Mouse (Mus musculus) liver, embryonic 12.5 days (tissue): ENCODE data around the gene Smox. TPM values are rescaled to one million over a fixed set of nuclear protein-coding genes. Genes with fewer than 3 reads are reported as not detected.
"Not testable (repeated sequence)": the region's sequence is repeated elsewhere in the genome, so short reads cannot be mapped to it uniquely, and the experiment has no call there.

ENCODE experiments used
- ATAC-seq: fragments of 200-750 bp; cut with Nextera tagmentation; 2 replicates; pipeline ENCODE4 v1.8.0; 2017; ENCODE audit warnings: moderate number of reproducible peaks, mild to moderate bottlenecking, moderate library complexity
- H3K27ac ChIP-seq: fragments of 300-500 bp; sonication (generic); 2 replicates; pipeline ENCODE4 v1.5.1; 2016; ENCODE audit warnings: mild to moderate bottlenecking
- H3K27me3 ChIP-seq: fragments of 300-500 bp; sonication (generic); replicated peaks from 2 replicates; pipeline ENCODE4 v1.6.1; 2016; ENCODE audit warnings: mild to moderate bottlenecking, moderate library complexity
- H3K36me3 ChIP-seq: fragments of 300-500 bp; sonication (generic); 2 replicates; pipeline ENCODE4 v1.6.1; 2016; ENCODE audit warnings: mild to moderate bottlenecking, moderate library complexity
- H3K4me1 ChIP-seq: fragments of 300-500 bp; sonication (generic); 2 replicates; pipeline ENCODE4 v1.6.1; 2016
- H3K4me2 ChIP-seq: fragments of 300-500 bp; sonication (generic); 2 replicates; pipeline ENCODE4 v1.6.1; 2016; ENCODE audit warnings: mild to moderate bottlenecking, moderate library complexity
- H3K4me3 ChIP-seq: fragments of 300-500 bp; sonication (generic); 2 replicates; pipeline ENCODE4 v1.5.1; 2016; ENCODE audit warnings: mild to moderate bottlenecking, moderate library complexity
- H3K9ac ChIP-seq: fragments of 300-500 bp; sonication (generic); 2 replicates; pipeline ENCODE4 v1.6.1; 2016; ENCODE audit warnings: mild to moderate bottlenecking, moderate library complexity
- H3K9me3 ChIP-seq: fragments of 300-500 bp; sonication (generic); replicated peaks from 2 replicates; pipeline ENCODE4 v1.6.1; 2016; ENCODE audit warnings: mild to moderate bottlenecking, moderate library complexity
- WGBS: fragments of 180-500 bp; shearing (Covaris S2); methylation state at CpG from one replicate; pipeline ENCODE4 v1.1.7; 2016; ENCODE audit not compliant: insufficient replicate concordance; 5-methylcytosine and 5-hydroxymethylcytosine counted together
- polyA plus RNA-seq: library from polyadenylated mRNA; unstranded; fragments of >200 nt; fragmentation: Nextera tagmentation; extraction: Ambion mirVana; gene quantifications from 2 replicates; pipeline ENCODE4 v1.2.1, GENCODE M21; 2016

Gene Smox
- polyA plus RNA-seq, 1 experiment from 2014 or later, result 105 TPM

DNA sequence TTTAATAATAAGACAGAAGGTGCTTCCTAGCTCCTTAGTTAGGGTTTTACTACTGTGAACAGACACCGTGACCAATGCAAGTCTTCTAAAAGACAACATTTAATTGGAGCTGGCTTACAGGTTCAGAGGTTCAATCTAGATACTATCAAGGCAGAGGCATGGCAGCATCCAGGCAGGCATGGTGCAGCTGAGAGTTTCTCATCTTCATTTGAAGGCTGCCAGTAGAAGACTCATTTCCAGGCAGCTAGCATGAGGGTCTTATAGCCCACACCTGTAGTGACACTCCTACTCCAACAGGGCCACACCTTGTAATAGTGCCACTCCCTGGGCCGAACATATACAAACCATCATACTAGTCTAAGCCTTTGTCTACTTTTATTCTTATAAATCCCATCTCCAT lies 27.1 kb upstream of the Smox start:
- Histone ChIP-seq H3K9ac (no peak overlapping the region), H3K4me3 (no peak overlapping the region), H3K36me3 (no peaks in the 10 kb centered on the region), H3K27ac (no peak overlapping the region), H3K9me3 (no peaks in the 10 kb centered on the region), H3K4me2 (no peak overlapping the region), H3K4me1 (no peaks in the 10 kb centered on the region), H3K27me3 (no peaks in the 10 kb centered on the region)
- no peak for ATAC-seq
- WGBS, result 68% methylated on average over 2 of the region's 2 CpGs

DNA sequence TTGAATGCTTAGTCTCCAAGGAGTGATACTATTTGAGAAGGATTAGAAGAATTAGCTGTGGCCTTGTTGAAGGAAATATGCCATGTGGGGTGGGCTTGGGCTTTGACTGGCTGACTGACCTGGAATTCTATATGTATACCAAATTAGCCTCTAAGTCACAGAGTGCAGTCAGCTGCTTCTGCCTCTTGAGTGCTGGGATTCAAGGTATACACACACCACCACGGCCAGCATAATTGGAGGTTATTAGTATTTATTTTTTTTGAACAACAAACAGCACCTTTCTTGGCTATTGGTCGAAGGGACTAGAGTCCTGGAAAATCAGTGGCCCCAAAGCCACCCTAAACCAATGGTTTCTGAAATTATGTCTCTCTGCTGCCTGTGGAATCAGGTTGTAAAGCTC lies 24.6 kb upstream of the Smox start:
- no peak overlapping the region for H3K4me3 ChIP-seq
- H3K9me3 ChIP-seq, result no peaks in the 10 kb centered on the region
- H3K4me2 ChIP-seq, result no peak overlapping the region
- 52% methylated on average over 2 of the region's 2 CpGs for WGBS
- H3K36me3 ChIP-seq, result no peaks in the 10 kb centered on the region
- H3K27me3 ChIP-seq, result no peaks in the 10 kb centered on the region
- no peak overlapping the region for H3K27ac ChIP-seq
- no peak for ATAC-seq
- H3K9ac ChIP-seq, result no peak overlapping the region
- H3K4me1 ChIP-seq, result no peaks in the 10 kb centered on the region

DNA sequence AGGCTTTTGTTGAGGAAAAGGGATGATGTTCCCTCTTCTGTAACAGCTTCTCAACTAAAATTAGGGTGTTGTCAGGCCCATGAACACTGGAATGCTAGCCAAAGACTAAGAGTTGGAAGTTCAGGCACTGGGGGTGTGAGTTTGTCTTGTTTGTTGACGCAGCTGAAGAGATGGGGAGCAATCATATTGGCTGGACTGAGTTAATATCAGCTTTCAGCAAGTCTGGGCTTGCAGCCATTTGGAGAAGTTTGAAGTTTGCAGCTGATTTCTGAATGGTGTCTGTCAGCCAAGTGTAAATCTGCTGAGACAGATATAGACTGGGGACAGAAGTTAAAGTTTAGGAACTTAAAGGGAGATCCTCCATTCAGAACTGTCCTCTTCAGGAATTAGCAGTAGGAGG lies 21.4 kb upstream of the Smox start:
- H3K27me3 ChIP-seq, result no peaks in the 10 kb centered on the region; the same call in 1 of the 2 replicates
- WGBS, result 43% methylated on average over 1 of the region's 1 CpGs
- no peak overlapping the region for H3K4me3 ChIP-seq
- no peaks in the 10 kb centered on the region for H3K36me3 ChIP-seq
- no peak overlapping the region for H3K4me2 ChIP-seq
- H3K9me3 ChIP-seq, result no peaks in the 10 kb centered on the region
- no peak overlapping the region for H3K27ac ChIP-seq
- H3K4me1 ChIP-seq, result no peaks in the 10 kb centered on the region
- no peak for ATAC-seq
- H3K9ac ChIP-seq, result no peak overlapping the region

DNA sequence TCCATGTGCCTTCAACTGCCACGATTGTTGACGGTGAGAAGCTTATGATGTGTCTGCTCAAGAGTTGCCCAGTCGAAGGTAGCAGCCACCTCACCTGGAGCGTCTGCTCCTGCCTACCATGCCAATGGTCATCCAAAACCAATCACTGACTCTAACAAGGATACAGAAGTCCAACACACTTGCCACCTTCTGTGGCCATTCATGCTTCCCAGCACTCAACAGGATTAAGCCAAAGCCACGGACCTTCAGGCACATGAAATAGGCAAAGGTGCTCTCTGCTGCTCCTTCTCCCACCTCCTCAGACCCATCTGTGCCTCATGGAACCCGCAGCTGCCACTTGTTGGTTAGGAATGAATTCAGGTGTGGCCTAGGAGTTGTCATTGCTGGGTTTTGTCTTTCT lies 17.5 kb upstream of the Smox start:
- ATAC-seq, result no peak
- no peak overlapping the region for H3K4me3 ChIP-seq
- no peak overlapping the region for H3K4me2 ChIP-seq
- WGBS, result 70% methylated on average over 6 of the region's 6 CpGs
- H3K36me3 ChIP-seq, result no peaks in the 10 kb centered on the region
- no peak overlapping the region for H3K27ac ChIP-seq
- peaks cover 16% of the 10 kb centered on the region for H3K27me3 ChIP-seq
- H3K9me3 ChIP-seq, result no peaks in the 10 kb centered on the region
- H3K4me1 ChIP-seq, result no peaks in the 10 kb centered on the region
- no peak overlapping the region for H3K9ac ChIP-seq

DNA sequence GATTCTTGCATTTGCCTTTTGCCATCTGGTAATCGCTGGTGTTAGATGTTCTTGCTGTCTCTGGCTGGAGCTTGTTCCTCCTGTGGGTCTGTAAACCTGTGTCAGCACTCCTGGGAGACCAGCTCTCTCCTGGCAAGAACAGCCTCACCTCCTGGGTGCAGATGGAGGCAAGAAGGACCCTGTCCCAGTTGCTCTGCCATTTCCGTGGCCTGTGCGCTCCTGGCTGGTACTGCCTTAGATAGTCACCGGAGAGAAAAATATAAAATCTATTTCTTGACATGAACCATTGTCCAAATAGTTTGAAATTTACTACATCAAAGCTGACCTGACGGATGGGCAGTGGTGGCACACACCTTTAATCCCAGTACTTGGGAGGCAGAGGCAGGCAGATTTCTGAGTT lies 14.2 kb upstream of the Smox start:
- peaks cover 23% of the 10 kb centered on the region for H3K27me3 ChIP-seq
- H3K9me3 ChIP-seq, H3K4me2 ChIP-seq, H3K4me3 ChIP-seq, H3K9ac ChIP-seq, ATAC-seq, H3K27ac ChIP-seq, H3K36me3 ChIP-seq, H3K4me1 ChIP-seq: not testable (repeated sequence)
- 73% methylated on average over 5 of the region's 5 CpGs for WGBS

DNA sequence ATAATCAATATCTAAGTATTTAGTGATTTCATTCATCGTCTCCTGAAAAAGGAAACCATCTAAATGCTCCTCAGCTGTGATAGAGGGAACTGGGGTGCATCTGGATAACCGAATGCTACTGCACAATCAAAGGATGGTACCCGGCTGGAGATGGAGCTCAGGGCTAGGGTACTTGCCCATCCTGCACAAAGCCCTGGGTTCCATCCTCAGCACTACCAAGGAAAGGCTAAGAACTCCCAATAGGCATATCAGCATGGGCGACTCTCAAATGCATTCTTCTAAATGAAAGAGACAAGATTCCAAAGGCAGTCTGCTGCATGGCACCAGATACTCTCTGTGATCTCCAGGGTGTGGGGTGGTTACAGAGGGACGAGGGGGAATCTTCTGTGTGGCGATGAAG lies 13.4 kb upstream of the Smox start:
- H3K9ac ChIP-seq, result no peak overlapping the region
- H3K4me3 ChIP-seq, result no peak overlapping the region
- H3K9me3 ChIP-seq, result no peaks in the 10 kb centered on the region
- ATAC-seq, result no peak
- no peaks in the 10 kb centered on the region for H3K4me1 ChIP-seq
- H3K36me3 ChIP-seq, result no peaks in the 10 kb centered on the region
- no peak overlapping the region for H3K27ac ChIP-seq
- H3K27me3 ChIP-seq, result peaks cover 26% of the 10 kb centered on the region
- 71% methylated on average over 6 of the region's 6 CpGs for WGBS
- no peak overlapping the region for H3K4me2 ChIP-seq

DNA sequence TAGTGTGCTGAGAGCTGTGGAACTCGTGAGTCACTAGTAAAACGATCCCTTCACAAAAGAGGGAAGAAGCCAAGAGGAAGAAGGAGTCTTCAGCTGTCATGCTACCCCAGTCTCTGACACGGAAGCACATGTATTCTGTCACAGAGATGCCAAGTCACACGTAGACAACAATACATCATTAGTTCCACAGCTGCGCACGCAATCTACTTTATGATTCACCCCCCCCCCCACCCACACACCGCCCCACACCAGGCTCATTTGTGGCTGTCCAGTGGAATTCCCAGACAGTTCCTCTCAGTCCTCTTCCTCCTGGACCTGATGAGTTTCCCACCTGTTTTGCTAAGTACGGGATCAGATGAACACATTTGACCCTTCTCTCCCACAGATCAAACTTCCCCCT lies 12.9 kb upstream of the Smox start:
- Histone ChIP-seq H3K4me2 (no peak overlapping the region), H3K4me3 (no peak overlapping the region), H3K27ac (no peak overlapping the region), H3K36me3 (no peaks in the 10 kb centered on the region), H3K4me1 (no peaks in the 10 kb centered on the region), H3K9ac (no peak overlapping the region), H3K9me3 (no peaks in the 10 kb centered on the region), H3K27me3 (peaks cover 26% of the 10 kb centered on the region)
- WGBS, result 73% methylated on average over 8 of the region's 8 CpGs
- no peak for ATAC-seq

DNA sequence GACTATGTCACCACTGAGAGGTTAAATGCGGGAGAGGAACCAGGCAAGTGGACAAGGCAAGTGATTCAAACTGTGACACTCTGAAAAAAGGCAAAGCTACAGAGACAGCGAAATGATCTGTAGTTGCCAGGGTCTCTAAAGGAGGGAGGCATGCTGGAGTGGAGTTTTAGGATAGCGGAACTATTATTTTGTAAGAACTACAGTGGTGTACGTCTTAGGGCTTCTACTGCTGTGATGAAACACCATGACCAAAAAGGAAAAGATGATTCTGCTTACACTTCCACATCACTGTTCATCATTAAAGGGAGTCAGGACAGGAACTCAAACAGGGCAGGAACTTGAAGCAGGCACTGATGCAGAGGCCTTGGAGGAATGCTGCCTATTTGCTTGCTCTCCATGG lies 12.4 kb upstream of the Smox start:
- H3K4me3 ChIP-seq, result no peak overlapping the region
- no peak overlapping the region for H3K9ac ChIP-seq
- no peaks in the 10 kb centered on the region for H3K4me1 ChIP-seq
- H3K27me3 ChIP-seq, result peaks cover 26% of the 10 kb centered on the region
- no peaks in the 10 kb centered on the region for H3K9me3 ChIP-seq
- H3K4me2 ChIP-seq, result no peak overlapping the region
- 77% methylated on average over 4 of the region's 4 CpGs for WGBS
- H3K36me3 ChIP-seq, result no peaks in the 10 kb centered on the region
- no peak overlapping the region for H3K27ac ChIP-seq
- ATAC-seq, result no peak

DNA sequence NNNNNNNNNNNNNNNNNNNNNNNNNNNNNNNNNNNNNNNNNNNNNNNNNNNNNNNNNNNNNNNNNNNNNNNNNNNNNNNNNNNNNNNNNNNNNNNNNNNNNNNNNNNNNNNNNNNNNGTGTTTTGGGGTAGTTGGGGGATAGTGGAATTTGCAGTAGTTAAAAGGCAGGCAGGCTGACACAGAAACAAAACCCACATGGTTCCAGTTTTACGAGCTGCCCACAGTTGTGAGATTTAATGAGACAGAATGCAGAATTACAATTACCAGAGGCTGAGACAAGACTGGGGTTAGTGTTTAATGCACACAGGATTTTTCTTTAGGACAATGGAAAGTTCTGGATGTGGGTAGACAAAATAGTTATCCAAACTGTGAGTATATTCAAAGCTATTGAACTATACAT lies 9.6 kb upstream of the Smox start:
- H3K4me1 ChIP-seq, result no peaks in the 10 kb centered on the region
- no peak for ATAC-seq
- no peak overlapping the region for H3K4me2 ChIP-seq
- H3K4me3 ChIP-seq, result no peak overlapping the region
- H3K27me3 ChIP-seq, result peaks cover 36% of the 10 kb centered on the region
- 56% methylated on average over 1 of the region's 1 CpGs for WGBS
- no peak overlapping the region for H3K9ac ChIP-seq
- H3K36me3 ChIP-seq, result no peaks in the 10 kb centered on the region
- H3K27ac ChIP-seq, result no peak overlapping the region
- no peaks in the 10 kb centered on the region for H3K9me3 ChIP-seq

DNA sequence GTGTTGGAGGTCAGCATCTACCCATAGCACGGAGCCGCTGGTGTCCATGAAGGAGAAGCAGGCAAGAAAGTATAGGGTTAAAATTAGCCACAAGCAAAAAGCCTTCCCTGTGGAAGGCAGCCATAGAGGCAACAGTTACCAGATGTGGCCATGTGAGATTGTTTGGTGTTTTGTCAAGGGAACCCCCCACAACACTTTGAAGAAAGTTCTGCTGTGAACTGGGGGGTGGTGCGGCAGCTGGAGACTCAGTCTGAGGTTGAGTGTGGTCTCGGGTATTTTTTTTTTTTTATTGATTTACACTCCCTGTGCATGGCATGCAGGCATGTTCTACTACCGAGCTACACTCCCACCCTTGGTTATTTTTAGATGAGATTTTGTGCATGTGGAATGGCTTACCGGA lies 8.8 kb upstream of the Smox start:
- Histone ChIP-seq H3K9ac (no peak overlapping the region), H3K36me3 (no peaks in the 10 kb centered on the region), H3K4me3 (no peak overlapping the region), H3K27ac (no peak overlapping the region), H3K4me2 (no peak overlapping the region), H3K27me3 (peaks cover 31% of the 10 kb centered on the region), H3K4me1 (no peaks in the 10 kb centered on the region), H3K9me3 (no peaks in the 10 kb centered on the region)
- 76% methylated on average over 6 of the region's 6 CpGs for WGBS
- no peak for ATAC-seq

DNA sequence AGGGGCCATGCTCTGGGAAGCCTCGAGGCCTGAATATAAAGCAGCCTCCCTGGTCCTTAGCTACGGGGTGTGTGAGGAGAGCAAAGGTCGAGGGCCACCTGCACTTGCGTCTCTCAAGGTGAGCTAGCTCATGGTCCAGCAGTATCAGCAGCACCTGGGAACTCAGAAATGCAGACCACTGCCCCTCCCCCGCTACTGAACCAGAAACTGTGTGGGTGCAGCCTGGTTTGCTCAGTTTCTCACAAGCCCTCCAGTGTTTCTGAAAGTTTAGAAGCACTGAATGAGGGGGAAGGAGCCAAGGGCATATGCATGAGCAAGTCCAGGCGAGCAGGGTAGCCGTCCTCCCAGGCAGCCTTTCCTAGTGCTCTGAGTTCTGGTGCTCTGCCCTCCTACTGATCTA lies 7.7 kb upstream of the Smox start:
- Histone ChIP-seq H3K4me2 (no peak overlapping the region), H3K9me3 (no peaks in the 10 kb centered on the region), H3K36me3 (no peaks in the 10 kb centered on the region), H3K4me1 (0 out of 2 replicates have a peak, but pooled peaks cover under 1% of the 10 kb centered on the region), H3K4me3 (no peak overlapping the region), H3K27ac (no peak overlapping the region), H3K9ac (no peak overlapping the region), H3K27me3 (peaks cover 30% of the 10 kb centered on the region)
- 67% methylated on average over 7 of the region's 7 CpGs for WGBS
- no peak for ATAC-seq

DNA sequence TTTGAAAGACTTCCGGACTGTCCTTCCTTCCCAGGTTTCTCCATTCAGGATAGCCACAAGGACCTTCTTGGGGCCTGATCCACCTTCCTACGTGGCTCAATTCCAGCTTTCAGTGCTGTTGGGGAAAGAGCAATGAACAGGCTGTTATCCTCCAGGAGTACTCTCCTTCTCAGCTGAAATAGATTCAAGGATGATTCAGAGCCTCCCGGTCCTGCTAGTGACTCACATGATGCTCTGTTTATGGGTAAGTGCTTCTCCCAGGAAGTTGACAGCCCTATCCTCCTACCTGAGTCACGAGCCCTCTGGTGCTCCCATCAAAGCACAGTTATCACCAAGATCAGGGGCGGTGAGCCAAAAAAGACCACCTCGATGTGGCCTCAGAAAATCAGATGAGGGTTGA lies 7.1 kb upstream of the Smox start:
- peaks cover 24% of the 10 kb centered on the region for H3K27me3 ChIP-seq
- peaks cover 6% of the 10 kb centered on the region for H3K4me1 ChIP-seq
- H3K36me3 ChIP-seq, result no peaks in the 10 kb centered on the region
- 69% methylated on average over 6 of the region's 6 CpGs for WGBS
- no peak overlapping the region for H3K27ac ChIP-seq
- no peaks in the 10 kb centered on the region for H3K9me3 ChIP-seq
- H3K9ac ChIP-seq, result no peak overlapping the region
- H3K4me3 ChIP-seq, result no peak overlapping the region
- H3K4me2 ChIP-seq, result no peak overlapping the region
- ATAC-seq, result no peak

DNA sequence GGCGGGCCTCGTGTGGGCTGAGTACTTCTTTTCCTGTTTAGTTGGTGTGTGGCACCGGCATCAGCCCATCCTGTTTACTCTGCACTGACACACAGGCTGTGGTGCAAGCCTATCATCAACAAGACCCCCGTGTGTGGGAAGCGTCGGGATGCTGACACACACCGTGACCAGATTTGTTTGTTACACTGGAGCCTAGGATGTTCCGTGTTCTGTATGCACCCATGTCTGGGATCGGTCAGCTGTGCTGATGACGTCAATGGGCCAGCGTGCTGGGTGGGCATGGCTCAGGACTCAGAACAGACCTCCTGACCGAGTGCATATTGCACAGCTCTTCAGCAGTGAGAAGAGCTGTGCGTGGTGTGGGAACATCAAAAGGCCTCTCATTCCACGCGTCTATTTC lies 6.2 kb upstream of the Smox start:
- WGBS, result 75% methylated on average over 15 of the region's 15 CpGs
- Histone ChIP-seq H3K9me3 (no peaks in the 10 kb centered on the region), H3K4me1 (peaks cover 16% of the 10 kb centered on the region), H3K9ac (no peak overlapping the region), H3K36me3 (no peaks in the 10 kb centered on the region), H3K4me2 (no peak overlapping the region), H3K4me3 (no peak overlapping the region), H3K27ac (no peak overlapping the region), H3K27me3 (peaks cover 22% of the 10 kb centered on the region)
- ATAC-seq, result no peak
